Comparison of ENCODE assay signal across 8 mouse cellular contexts in genomic region chr7:7171227-7172147, GRCm38 (mm10). TPM values are rescaled to one million over a fixed set of nuclear protein-coding genes. Genes with fewer than 3 reads are reported as not detected.
A peak's percentile ranks its signal among the peaks of the same experiment; 100 is the strongest.
DNase-seq lines count a peak whose midpoint lies in the region; ATAC-seq and TF ChIP-seq lines count a peak whose summit lies in the region.

Zfp418 (plus strand) TSS chr7:7171330.

- no peaks in the 10 kb centered on the region for H3K9me3 ChIP-seq in CH12.LX (replicated peaks; ENCODE audit: low read length)
- H3K9me3 ChIP-seq in forebrain, embryonic 11.5 days (ENCODE audit: control insufficient read depth, low read length), result no peaks in the 10 kb centered on the region
- H3K9me3 ChIP-seq in heart, embryonic 15.5 days (replicated peaks), result no peaks in the 10 kb centered on the region
- no peaks in the 10 kb centered on the region for H3K9me3 ChIP-seq in liver, embryonic 11.5 days (ENCODE audit: control insufficient read depth, low read length)

- H3K27ac ChIP-seq in CH12.LX (ENCODE audit: insufficient read depth, low read depth), result no peak within 1 kb of the TSS
- H3K27ac ChIP-seq in brown adipose tissue, adult 24 weeks (replicated peaks; ENCODE audit: low read depth, low read length), result no peak within 1 kb of the TSS
- H3K27ac ChIP-seq in forebrain, embryonic 11.5 days (ENCODE audit: low read depth, low read length), result no peak within 1 kb of the TSS
- no peak within 1 kb of the TSS for H3K27ac ChIP-seq in heart, embryonic 15.5 days
- H3K27ac ChIP-seq in liver, embryonic 11.5 days (ENCODE audit: low read depth, low read length), result no peak within 1 kb of the TSS; the same call in 1 of the 2 replicates

- TF ChIP-seq POLR2A in CH12.LX (IDR thresholded peaks at IDR 0.05; ENCODE audit: low read depth, low read length) (peak; percentile 53), myocyte (IDR thresholded peaks at IDR 0.05; ENCODE audit: insufficient read length, low read depth) (no peak)

- H3K4me2 ChIP-seq in CH12.LX (ENCODE audit: insufficient read depth, low read depth, poor library complexity, severe bottlenecking) (peak within 1 kb of the TSS; percentile 64), myocyte (ENCODE audit: low read depth) (peak within 1 kb of the TSS; percentile 94)
- H3K4me2 ChIP-seq in forebrain, embryonic 11.5 days (ENCODE audit: low read depth, low read length, severe bottlenecking), result peak within 1 kb of the TSS; percentile 61
- peak within 1 kb of the TSS; percentile 70 for H3K4me2 ChIP-seq in heart, embryonic 15.5 days
- H3K4me2 ChIP-seq in liver, embryonic 11.5 days, result peak within 1 kb of the TSS; percentile 86

- 3% methylated on average over 26 of the region's 26 CpGs for WGBS in forebrain, embryonic 11.5 days
- 1% methylated on average over 26 of the region's 26 CpGs for WGBS in heart, embryonic 15.5 days
- WGBS in liver, embryonic 11.5 days, result 3% methylated on average over 26 of the region's 26 CpGs

- H3K4me1 ChIP-seq in CH12.LX (ENCODE audit: control insufficient read depth in 1 of 2, insufficient read depth in 2 of 2), result peaks cover 0 to 7% of the 10 kb centered on the region in 2 experiments; a peak in 2 of 4 replicates
- H3K4me1 ChIP-seq in brown adipose tissue, adult 24 weeks (ENCODE audit: control insufficient read depth, insufficient read depth, insufficient read length, low read length), result no peaks in the 10 kb centered on the region
- no peaks in the 10 kb centered on the region for H3K4me1 ChIP-seq in forebrain, embryonic 11.5 days (replicated peaks; ENCODE audit: control insufficient read depth, insufficient read depth, low read length)
- H3K4me1 ChIP-seq in heart, embryonic 15.5 days (replicated peaks), result peaks cover 7% of the 10 kb centered on the region
- peaks cover 5% of the 10 kb centered on the region for H3K4me1 ChIP-seq in liver, embryonic 11.5 days (replicated peaks; ENCODE audit: control insufficient read depth, insufficient read depth, low read length)

- TF ChIP-seq CTCF in CH12.LX (conservative IDR thresholded peaks at IDR 0.05 in 1 of 2, IDR thresholded peaks at IDR 0.05 in 1 of 2; ENCODE audit: low read depth in 2 of 2, low read length in 2 of 2), result peak in 1 of 2 experiments; percentile 44; a peak in 2 of 4 replicates

- H3K4me3 ChIP-seq in CH12.LX (replicated peaks in 1 of 3; ENCODE audit: low read depth in 2 of 3, low read length in 2 of 3, poor library complexity in 1 of 3) (peak within 1 kb of the TSS; percentile 60 to 72 (median 71)), myocyte (peak within 1 kb of the TSS; percentile 36)
- H3K4me3 ChIP-seq in brown adipose tissue, adult 24 weeks (ENCODE audit: insufficient read depth, low read depth, low read length), result peak within 1 kb of the TSS; percentile 93
- peak within 1 kb of the TSS; percentile 64 for H3K4me3 ChIP-seq in forebrain, embryonic 11.5 days (ENCODE audit: low read depth, low read length)
- H3K4me3 ChIP-seq in heart, embryonic 15.5 days, result peak within 1 kb of the TSS; percentile 68
- peak within 1 kb of the TSS; percentile 75 for H3K4me3 ChIP-seq in liver, embryonic 11.5 days (ENCODE audit: low read depth, low read length)

- dilution Hi-C loops in CH12.LX (cut with MboI; ENCODE audit: extremely low pct_ligation_motif_present, extremely low pct_unique_long_range_greater_than_20kb, low sequenced_read_pairs), result no loop called here

- H3K36me3 ChIP-seq in CH12.LX (replicated peaks in 1 of 2; ENCODE audit: control insufficient read depth in 1 of 2, insufficient read depth in 1 of 2, low read length in 1 of 2), result peaks cover 7 to 22% of the 10 kb centered on the region in 2 experiments
- peaks cover 3% of the 10 kb centered on the region; the same call in 1 of the 2 replicates for H3K36me3 ChIP-seq in forebrain, embryonic 11.5 days (ENCODE audit: control insufficient read depth, insufficient read depth, low read length)
- H3K36me3 ChIP-seq in heart, embryonic 15.5 days, result peaks cover 8% of the 10 kb centered on the region; the same call in 1 of the 2 replicates
- H3K36me3 ChIP-seq in liver, embryonic 11.5 days (ENCODE audit: control insufficient read depth, insufficient read depth, low read length), result no peaks in the 10 kb centered on the region
- H3K36me3 ChIP-seq in myocyte (ENCODE audit: control insufficient read depth, insufficient read depth), result no peaks in the 10 kb centered on the region
- H3K36me3 ChIP-seq in splenic B cell, adult 2 months (ENCODE audit: control insufficient read depth, insufficient read depth, low read length, poor library complexity, severe bottlenecking), result no peaks in the 10 kb centered on the region

- ATAC-seq in forebrain, embryonic 11.5 days (replicated peaks; ENCODE audit: low FRiP score), result peak; percentile 95
- ATAC-seq in heart, embryonic 15.5 days (replicated peaks; ENCODE audit: insufficient number of reproducible peaks, insufficient read depth, low FRiP score, low read depth), result peak; percentile 87
- peak; percentile 96 for ATAC-seq in liver, embryonic 11.5 days (replicated peaks; ENCODE audit: low FRiP score)

- H3ac ChIP-seq in myocyte (ENCODE audit: control insufficient read depth, insufficient read length), result no peak within 1 kb of the TSS

- H3K27me3 ChIP-seq in CH12.LX (replicated peaks) (peaks cover 4% of the 10 kb centered on the region), myocyte (ENCODE audit: control insufficient read depth, insufficient read depth, insufficient read length) (no peaks in the 10 kb centered on the region)
- no peaks in the 10 kb centered on the region for H3K27me3 ChIP-seq in forebrain, embryonic 11.5 days (ENCODE audit: control insufficient read depth, insufficient read depth, low read length)
- no peaks in the 10 kb centered on the region for H3K27me3 ChIP-seq in heart, embryonic 15.5 days
- no peaks in the 10 kb centered on the region for H3K27me3 ChIP-seq in liver, embryonic 11.5 days (replicated peaks; ENCODE audit: control insufficient read depth, insufficient read depth, low read length)
- no peaks in the 10 kb centered on the region for H3K27me3 ChIP-seq in splenic B cell, adult 2 months (ENCODE audit: control insufficient read depth, insufficient read depth, low read length, poor library complexity, severe bottlenecking)

- no peak for TF ChIP-seq EP300 in CH12.LX (IDR thresholded peaks at IDR 0.05; ENCODE audit: low read length)

- H3K9ac ChIP-seq in CH12.LX (ENCODE audit: insufficient read depth, low read depth), result peak within 1 kb of the TSS; percentile 28; the same call in 1 of the 2 replicates
- H3K9ac ChIP-seq in forebrain, embryonic 11.5 days (ENCODE audit: low read length), result peak within 1 kb of the TSS; percentile 71
- peak within 1 kb of the TSS; percentile 61 for H3K9ac ChIP-seq in heart, embryonic 15.5 days
- H3K9ac ChIP-seq in liver, embryonic 11.5 days (ENCODE audit: low read depth, low read length), result peak within 1 kb of the TSS; percentile 71

- in situ Hi-C loops in CH12.LX (cut with MboI; ENCODE audit: low pct_ligation_motif_present, low pct_unique_long_range_greater_than_20kb, low sequenced_read_pairs), result no loop called here

- H3K79me2 ChIP-seq in CH12.LX (replicated peaks; ENCODE audit: control insufficient read depth, extremely low read depth, insufficient read depth, poor library complexity, severe bottlenecking), result no peaks in the 10 kb centered on the region
- no peaks in the 10 kb centered on the region for H3K79me2 ChIP-seq in myocyte (ENCODE audit: control insufficient read depth, insufficient read depth)

- peak; percentile 61 for DNase-seq in CH12.LX (ENCODE audit: extremely low read depth)
- peak; percentile 56 for DNase-seq in forebrain, embryonic 11.5 days (ENCODE audit: low spot score)
- DNase-seq in kidney, postnatal 14 days, result peak; percentile 76
- peak; percentile 49 for DNase-seq in liver, embryonic 11.5 days (ENCODE audit: low spot score)
- DNase-seq in splenic B cell, adult 2 months (ENCODE audit: low read depth, low spot score), result peak; percentile 69

- no peak; the same call in 1 of the 2 replicates for TF ChIP-seq RAD21 in CH12.LX (IDR thresholded peaks at IDR 0.05; ENCODE audit: low read depth, low read length)

TF ChIP-seq in CH12.LX, 34 proteins besides CTCF, POLR2A, EP300 and RAD21 (continues in another document):
- no peak for TF ChIP-seq CHD1 (IDR thresholded peaks at IDR 0.05; ENCODE audit: low read depth, low read length)
- TF ChIP-seq JUN (IDR thresholded peaks at IDR 0.05; ENCODE audit: insufficient read depth, low read depth, low read length), result no peak
- TF ChIP-seq SMC3 (IDR thresholded peaks at IDR 0.05; ENCODE audit: low read depth, low read length), result no peak
- no peak for TF ChIP-seq CHD2 (IDR thresholded peaks at IDR 0.05; ENCODE audit: low read length)
- no peak for TF ChIP-seq ZMIZ1 (IDR thresholded peaks at IDR 0.05; ENCODE audit: low read depth, low read length)
- TF ChIP-seq POLR2AphosphoS2 (IDR thresholded peaks at IDR 0.05; ENCODE audit: low read depth, low read length), result no peak
- no peak for TF ChIP-seq TCF12 (IDR thresholded peaks at IDR 0.05; ENCODE audit: low read depth, low read length)
- peak; percentile 39; the same call in 1 of the 2 replicates for TF ChIP-seq MAFK (IDR thresholded peaks at IDR 0.05; ENCODE audit: insufficient replicate concordance, low read length)
- TF ChIP-seq SIN3A (IDR thresholded peaks at IDR 0.05; ENCODE audit: low read length), result no peak; the same call in 1 of the 2 replicates

TF ChIP-seq in myocyte, 11 proteins besides CTCF, POLR2A, EP300 and RAD21 (continues in another document):
- TF ChIP-seq MYOD1 (IDR thresholded peaks at IDR 0.05; ENCODE audit: control insufficient read depth in 1 of 3, insufficient read length in 2 of 3, low read depth in 2 of 3) (no peak), E2F4 (IDR thresholded peaks at IDR 0.05; ENCODE audit: insufficient read depth) (no peak), SRF (IDR thresholded peaks at IDR 0.05; ENCODE audit: control insufficient read depth, insufficient read length, low read depth) (no peak), TCF12 (IDR thresholded peaks at IDR 0.05; ENCODE audit: insufficient read depth, poor library complexity, severe bottlenecking) (no peak), CEBPB (IDR thresholded peaks at IDR 0.05; ENCODE audit: insufficient read depth, poor library complexity, severe bottlenecking) (no peak), MAX (IDR thresholded peaks at IDR 0.05; ENCODE audit: low read depth) (no peak), REST (IDR thresholded peaks at IDR 0.05; ENCODE audit: insufficient read depth, insufficient read length) (no peak), USF1 (IDR thresholded peaks at IDR 0.05; ENCODE audit: low read depth) (no peak), TCF3 (IDR thresholded peaks at IDR 0.05; ENCODE audit: insufficient read length, low read depth) (no peak)

RNA-seq across cellular contexts. Expression of gene Zfp418, which starts in this region (rescaled TPM):
- total RNA-seq in CH12.LX (2012; rRNA removed), result 1.8 and 2.2 TPM in 2 replicates
- total RNA-seq in CH12.LX (2014; rRNA removed), result 0.92 and 1.3 TPM in 2 replicates
- 0.89 and 1.2 TPM in 2 replicates for polyA plus RNA-seq in CH12.LX (2012; ENCODE audit: insufficient read length, low read depth)
- polyA plus RNA-seq in brown adipose tissue, adult 24 weeks (2012; ENCODE audit: insufficient read depth, insufficient read length, missing spikeins), result 1.4 and 1.5 TPM in 2 replicates
- 2.5 and 3.5 TPM in 2 replicates for polyA plus RNA-seq in forebrain, embryonic 11.5 days (2014; fragmentation: Nextera tagmentation; extraction: Ambion mirVana)
- polyA plus RNA-seq in heart, embryonic 15.5 days (2015; fragmentation: Nextera tagmentation; extraction: Ambion mirVana), result 0.92 and 1.5 TPM in 2 replicates
- 0.93 and 1.3 TPM in 2 replicates for polyA plus RNA-seq in liver, embryonic 11.5 days (2014; fragmentation: Nextera tagmentation; extraction: Ambion mirVana)
- 0.53 TPM for polyA plus RNA-seq in myocyte (2012; fragmentation: generic; extraction: Trizol)

Comparison
In these comparisons a context has a peak if more than half of its experiments do, and no peak if none do; other contexts are left out.
1. H3K4me3 ChIP-seq: peak in every context shown above with its lines; median percentile 93 in brown adipose tissue, adult 24 weeks; 75 in liver, embryonic 11.5 days; 71 in CH12.LX; 68 in heart, embryonic 15.5 days; 64 in forebrain, embryonic 11.5 days; 36 in myocyte.